Mouse (Mus musculus) 3T3-L1 (cell line): ENCODE measurements at regions not wholly inside any gene's neighbourhood (a gene's known extent, or its start where the extent isn't known, plus 50 kb on each side); places are given as distances from the start of the nearest gene placed in this dataset.
A peak's percentile ranks its signal among the peaks of the same experiment; 100 is the strongest.

Experiments
- DNase-seq: peaks from one replicate; pipeline ENCODE4 v3.0.0-alpha.2; 2015; ENCODE audit warnings: low read depth, low spot score

DNA sequence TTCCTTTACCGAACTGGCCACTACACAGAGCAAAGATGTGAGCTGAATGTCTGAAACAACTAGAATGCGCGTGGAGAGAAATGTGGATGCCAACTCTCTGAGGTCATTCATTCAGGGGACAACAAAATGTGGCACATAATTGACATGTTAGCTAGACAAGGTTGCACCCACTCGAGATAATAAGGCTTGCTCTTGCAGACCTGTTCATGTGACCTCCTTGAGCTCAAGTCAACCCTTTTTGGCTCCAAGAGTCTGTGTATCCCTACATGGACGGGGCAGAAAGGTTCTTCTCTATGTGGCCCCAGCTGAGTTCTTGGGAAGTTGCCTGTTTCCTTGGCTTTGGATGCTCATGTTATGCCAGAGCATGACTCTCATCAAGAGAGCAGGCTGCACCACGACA is 383.0 kb upstream of the Mgmt start:
- no peak for DNase-seq

DNA sequence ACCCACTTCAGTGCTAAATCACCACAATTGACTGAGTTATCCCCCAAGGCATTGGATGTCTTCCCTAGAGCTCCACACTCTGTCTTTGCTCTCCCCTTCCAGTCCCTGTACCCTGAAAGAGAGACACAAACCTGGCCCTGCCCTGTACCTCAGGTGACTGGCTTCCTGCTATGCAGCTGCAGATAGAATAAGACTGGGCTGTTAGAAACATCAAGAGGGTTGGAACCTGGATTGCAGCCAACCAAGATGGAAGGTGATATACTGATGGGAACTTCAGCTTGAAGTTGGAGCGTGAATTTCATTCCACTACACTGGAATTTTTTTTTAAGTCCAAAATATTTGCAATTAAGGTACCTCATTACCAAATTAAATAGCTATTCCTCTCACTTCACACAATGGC is 379.0 kb upstream of the Mgmt start:
- no peak for DNase-seq

DNA sequence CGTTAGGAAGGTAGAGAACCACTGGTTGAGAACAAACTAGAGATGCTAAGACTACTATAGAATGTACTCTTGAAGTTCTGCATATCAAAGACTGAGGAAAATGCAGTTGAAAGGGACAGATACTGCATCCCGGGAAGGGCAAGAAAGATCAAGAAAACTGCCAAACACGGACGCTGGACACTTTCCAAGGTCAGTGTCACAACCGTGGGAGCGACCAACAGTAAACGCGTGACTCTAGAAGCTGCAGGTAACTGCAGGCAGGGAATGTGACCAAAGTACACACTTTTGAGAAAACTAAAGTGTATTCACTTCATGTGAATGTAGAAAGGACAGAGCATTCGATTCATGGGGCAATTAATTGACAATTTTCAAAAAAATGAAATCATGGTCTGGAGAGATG is 368.6 kb upstream of the Mgmt start:
- DNase-seq = no peak

DNA sequence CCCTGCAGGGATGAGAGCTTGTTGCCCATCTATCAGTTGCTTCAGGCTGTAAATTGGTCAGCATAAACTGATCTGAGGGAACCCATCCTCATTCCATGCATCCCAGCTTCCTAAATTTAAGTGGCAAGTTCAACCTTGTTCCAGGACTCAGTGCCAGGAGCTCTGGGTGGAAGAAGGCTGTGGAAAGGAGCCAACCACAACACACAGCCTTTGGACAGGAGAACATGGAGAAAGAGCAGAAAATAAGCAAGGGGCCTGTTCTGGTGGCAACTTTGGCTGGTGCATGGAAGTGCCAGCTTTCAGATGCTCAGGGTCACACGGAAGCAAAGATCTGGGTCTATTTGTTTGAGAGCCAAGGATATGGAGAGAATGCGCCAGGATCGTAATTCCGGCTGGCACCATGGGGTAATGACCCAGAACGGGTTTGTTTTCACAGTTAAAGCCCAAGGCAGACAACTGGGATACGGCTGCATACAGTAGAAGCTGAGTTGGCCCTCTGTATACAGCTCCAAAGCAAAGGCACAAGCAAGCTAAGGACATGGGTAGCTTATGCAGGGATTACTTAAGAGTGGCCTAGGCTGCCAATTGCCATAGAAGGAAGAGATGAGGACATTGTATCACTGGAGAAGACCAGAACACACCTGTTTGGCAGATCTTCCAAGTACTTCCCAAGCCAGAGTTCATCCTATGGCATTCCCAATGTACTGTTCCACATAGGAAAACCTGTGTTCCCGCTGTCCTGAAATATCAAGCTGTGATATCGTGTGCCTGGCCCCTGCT is 364.2 kb upstream of the Mgmt start:
- DNase-seq = no peak

DNA sequence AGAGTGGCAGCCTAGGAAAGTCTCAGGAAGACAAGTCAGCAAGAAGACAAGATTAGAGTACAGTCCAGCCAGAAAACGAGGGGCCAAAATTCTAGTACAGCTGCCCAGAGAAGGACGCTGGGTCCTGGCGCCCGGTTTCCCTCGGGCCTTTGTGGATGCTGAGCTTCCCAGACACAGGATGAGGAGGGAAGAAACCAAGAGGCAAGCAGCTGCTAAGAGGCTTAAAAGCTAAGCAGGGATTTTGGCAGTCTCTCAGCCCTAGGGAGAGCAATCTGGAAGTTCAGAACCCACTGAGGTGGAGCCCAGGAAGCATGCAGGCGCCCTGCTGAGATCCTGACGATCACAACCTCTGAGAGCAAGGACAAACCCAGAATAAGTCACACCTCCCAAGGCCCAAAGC is 363.1 kb upstream of the Mgmt start:
- no peak for DNase-seq

DNA sequence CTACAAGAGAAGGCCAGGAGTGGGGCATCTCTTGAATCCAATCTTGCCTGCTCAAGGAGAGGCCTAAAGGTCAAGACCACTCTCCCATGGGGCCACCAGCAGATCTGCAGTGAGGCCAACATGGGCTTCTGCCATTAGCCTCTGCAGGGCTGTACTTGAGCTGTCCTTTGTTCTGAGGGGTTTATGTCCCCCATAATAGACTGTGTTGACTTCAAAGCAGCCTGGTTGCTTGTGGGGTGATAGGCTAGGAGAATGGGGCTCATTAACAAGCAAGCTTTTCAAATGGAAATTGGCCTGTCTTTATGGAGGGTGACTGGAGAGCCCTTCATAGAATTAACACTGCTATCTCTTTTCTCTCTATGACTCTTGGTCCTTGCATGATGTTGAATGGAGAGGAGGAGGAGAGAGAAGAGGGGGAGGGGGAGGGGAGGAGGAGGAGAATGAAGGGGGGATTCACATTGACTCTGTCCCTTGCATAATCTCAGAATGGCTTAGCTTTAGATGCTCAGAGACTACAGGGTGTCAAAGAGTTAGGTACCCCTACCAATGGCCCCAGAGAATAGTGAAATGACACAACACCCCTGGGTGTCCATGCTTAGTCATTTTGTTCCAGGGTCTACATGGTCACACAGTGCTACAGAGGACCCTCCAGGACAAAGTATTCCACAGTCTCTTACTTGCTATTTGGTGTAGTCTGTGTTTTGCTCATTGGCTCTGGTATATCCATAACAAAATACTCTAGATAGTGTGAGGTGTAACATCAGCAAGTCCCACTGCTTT is 352.3 kb upstream of the Mgmt start:
- no peak for DNase-seq

DNA sequence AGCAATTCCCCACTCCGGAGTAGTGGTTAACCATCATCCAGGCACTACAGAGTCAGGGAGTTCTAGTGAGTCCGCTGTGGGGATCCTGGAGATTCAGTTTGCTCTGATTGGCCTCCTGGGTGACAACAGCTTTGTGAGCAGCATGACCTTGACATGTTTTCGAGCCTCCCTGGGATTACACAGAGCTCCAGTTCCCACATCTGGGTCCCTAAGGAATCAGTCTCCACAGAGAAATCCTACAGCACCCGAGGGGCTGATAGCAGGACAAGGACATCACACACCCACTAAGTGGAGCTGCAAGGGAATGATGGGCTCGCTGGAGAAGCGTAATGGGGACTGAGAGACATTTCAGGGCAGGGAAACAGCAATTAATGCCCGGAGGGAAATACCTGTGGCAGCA is 351.5 kb upstream of the Mgmt start:
- no peak for DNase-seq

DNA sequence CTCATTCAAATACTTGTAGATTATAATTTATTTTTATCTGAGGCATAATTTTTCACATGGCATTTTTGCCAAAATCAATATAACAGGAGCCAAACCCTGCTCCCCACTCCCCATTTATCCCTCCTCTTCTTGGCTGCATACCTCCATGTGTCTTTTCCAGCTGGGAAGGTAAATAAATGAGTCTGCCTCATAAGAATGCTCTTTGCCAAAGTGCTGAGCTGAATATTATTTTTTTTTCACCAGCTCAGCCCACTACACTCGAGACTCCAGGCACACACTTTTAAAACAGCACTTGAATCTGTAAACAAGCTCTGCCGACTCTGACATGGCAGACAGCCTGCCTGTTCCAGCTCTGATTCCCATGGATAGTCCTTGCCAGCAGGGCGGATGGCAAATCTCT is 346.6 kb upstream of the Mgmt start:
- no peak for DNase-seq

DNA sequence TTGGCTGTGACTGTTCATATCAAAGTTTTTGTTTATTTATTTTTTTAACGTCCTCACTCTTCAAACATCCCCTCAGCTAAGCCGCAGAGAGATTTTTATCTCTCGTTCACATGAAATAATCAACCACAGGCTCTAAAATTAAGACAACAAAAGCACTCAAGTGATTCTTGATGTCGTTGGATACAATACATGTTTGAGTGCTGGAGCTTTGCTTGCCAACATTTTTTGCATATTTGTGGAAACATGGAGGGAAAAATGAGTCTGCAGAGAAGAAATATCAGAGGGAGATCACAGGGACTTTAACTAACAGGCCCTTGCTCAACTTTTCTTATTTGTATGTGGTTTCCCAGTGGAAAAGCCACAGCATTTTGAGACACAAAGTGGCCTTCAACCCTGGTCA is 338.0 kb upstream of the Mgmt start:
- peak; percentile 1 for DNase-seq

DNA sequence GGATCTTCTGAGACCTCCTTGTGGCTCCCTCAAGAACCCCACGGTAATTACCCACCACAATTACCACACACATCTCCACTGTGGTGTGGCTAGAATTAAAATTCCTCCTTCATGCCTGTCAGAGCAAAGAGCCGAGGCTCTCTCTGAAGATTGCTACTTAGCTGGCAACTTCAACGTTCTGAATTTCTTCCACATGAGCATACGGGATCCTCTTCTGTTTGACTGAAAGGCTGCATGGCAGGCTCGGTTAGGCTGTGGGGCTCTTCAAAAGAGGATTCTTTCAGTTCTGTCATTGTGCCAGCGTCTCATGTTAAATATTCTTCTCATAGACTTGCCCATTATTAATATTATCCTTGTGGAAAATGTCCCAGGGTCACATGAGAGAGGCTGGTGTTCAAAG is 334.9 kb upstream of the Mgmt start:
- DNase-seq = no peak

DNA sequence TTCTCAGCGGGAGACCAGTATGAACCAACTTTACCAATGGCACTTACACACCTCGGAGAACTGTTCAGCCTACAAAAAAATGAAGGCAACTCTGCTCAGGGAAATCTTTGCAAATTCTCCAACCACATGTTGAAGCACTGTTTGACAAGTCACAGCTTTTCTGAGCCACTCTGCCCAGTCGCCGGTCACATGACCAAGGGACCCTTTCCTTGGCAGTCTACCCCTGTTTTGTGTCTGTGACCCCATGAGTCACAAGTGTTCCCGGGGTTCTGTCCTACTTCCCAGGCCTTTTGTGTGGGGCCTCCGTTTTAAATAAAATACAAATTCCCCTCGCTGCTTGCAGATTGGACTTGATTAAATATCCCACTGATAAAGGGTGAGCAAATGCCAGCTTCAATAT is 323.5 kb upstream of the Mgmt start:
- DNase-seq = no peak

DNA sequence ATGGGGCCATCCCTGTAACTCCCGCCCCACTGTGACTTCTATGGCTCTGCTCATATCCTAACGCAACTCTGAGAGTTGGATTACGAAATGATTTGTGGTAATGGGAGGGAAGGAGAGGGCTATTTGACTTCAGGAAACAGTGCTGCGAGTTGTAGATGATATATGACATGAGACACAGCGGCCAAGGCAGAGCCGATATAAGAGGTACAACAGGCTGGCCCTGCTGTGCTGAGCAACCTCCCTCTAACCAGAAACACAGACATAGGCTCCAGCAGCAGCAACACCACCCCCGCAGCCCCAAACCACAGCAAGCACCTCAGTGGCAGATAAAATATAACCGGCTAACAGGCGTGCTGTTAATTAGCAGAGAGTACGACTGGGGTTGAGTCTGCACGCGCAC is 312.5 kb upstream of the Mgmt start:
- no peak for DNase-seq

DNA sequence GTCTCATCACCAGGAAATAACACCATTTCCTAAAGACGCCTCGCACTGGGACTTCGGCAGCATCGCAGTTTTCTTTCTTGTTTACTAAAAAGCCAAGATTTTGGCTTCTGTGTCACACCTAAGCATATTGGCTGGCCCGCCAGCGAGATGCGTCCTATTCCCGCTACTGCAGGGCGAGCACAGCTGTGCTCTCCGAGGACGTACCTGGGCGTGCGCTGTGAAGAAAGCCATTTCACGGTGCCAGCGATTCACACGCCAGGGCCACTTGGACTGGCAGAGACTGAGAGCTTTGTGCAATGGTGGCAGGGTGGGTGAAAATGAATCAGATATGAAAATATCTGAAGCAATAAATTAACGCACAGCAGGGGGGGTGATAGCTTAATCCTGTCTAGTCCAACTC is 310.1 kb upstream of the Mgmt start:
- DNase-seq = no peak

DNA sequence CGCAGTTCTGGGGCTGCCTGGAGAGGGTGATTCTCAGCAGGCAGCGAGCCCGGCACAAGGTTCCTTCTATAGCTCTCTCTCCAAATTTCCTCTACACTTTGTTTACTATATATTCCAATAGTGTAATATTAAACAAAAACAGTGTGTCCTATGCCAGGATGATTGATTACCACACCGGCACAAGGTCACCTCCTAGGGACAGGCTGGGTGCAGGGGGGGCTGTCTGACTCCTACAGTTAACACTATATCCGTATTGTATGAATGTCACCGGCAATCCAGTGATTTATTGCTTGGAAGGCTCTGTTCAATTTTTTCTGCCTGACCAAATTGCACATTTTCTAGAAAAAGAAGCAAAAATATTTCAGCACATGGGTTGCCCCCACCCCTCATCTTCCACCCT is 305.9 kb upstream of the Mgmt start:
- no peak for DNase-seq

DNA sequence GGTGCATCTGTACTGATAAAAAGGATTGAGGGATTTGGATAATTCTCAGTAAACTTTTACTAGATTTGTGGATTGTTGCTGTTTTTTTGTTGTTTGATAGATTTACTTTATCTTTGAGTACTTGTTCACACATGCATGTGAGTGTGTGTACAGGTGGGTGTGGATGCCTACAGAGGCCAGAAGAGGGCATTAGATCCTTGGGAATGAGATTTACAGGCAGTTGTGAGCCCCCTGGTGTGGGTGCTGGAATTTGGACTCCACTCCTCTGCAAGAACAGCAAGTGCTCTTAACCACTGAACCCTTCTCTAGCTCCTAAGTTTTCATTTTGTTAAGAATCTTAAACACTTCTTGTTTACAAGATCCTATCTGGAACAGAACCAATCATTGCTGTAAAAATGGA is 303.5 kb upstream of the Mgmt start:
- no peak for DNase-seq

DNA sequence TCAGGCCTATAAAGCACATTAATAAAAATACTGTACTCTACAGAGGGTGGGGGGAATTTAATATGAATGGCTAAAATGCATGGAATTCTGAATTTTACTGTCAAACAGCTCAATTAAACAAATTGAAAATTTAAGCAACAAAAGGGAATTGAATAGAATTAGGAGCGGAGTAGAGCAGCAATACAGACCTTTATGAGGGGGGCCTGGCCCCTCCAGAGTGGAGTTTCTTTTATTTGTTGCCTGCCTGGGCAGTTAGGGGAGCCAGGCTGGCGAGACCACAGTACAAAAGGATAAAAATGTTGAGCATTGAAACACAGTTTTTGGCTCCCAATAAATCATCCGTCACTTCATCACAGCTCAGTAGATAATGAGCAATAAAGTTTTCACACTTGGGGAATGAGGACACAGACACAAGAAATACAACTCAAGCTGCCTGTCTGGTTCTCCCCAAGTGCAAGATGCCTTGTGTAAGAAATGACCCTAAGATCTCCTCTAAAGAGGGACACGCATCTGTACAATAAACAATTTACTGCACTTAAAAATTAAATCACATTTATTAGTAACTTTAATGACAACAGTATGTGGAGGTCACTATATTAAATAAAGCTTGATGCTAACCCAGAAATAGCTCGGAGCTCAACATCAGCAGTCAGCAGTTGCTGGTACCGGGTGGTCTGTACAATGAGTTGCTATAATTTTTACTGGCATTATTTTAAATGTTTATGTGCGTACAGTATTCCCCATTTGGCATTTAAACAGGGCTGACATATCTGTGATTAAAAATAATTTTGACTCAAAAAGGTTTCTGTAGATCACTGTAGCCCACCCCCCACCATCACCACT is 286.9 kb upstream of the Mgmt start:
- DNase-seq = no peak

DNA sequence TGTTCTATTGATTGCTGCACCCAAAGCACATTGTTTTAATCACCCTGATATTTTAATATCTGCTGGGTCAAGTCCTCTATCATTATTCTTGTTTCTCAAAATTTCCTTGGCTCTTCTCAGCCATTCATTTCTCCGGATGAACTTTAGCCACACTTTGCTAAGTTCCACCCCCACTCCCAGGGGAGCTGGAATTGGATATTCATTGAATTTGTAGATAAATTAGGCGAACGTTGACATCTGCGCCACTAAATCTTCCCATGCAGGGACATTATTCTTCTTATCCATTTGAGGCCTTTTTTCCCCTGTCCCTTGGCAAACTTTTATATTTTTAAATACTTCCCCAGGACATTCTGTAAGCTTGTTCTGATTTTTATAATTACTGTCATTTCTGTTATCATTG is 280.9 kb upstream of the Mgmt start:
- no peak for DNase-seq

DNA sequence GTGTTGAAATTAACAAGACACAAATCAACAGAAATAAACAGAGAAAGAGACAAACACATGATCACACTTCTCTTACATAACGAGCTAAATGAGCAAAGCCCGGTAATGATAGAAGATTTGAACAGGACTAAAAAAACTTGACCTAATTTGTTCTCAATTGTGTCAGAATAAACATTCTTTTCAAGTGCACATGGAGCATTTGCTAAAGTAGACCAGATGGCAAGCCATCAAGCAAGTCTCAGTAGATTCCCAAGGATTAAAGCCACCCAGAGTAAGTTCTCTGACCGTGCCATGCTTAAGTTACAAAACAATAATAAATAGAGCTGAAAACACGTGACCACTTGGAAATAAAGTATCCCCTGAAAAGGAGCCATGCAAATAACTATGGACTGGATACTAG is 269.9 kb upstream of the Mgmt start:
- DNase-seq = no peak

DNA sequence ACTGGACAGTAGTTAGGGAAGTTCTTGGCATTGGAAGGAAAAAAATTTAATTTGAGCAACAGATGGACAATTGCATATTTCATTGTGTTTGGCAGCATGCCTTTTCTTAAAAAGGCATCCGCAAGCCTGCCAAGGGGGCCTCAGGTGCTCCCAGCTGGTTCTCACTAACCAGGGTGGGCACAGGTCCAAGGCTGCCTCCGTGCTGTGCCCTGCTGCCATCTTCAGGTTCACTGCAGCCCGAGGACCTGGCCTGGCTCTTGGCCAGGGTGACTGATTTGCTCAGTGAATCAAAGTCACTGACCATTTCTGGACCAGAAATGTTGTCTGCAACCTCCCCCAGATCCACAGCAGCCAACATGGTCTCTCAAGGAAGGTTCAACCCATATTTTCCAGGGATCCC is 263.3 kb upstream of the Mgmt start:
- no peak for DNase-seq

DNA sequence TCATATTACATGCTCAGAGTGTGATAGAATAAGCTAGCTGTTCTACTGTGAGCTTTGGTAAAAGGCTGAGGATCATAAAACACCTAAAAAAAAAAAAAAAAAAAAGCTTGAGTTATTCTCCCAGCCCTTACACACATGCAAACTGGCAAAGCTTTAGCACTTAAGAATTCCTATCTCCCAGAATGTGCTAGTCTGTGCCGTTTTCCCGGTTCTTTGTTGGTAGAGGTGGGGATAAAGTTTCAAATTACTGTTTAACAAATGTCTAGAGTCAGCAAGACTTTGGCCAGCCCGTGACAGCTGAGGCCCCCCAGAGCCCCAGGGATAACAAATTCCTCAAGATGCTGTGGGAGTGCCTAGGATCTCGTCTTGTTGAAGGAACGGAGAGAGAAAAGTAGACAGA is 254.3 kb upstream of the Mgmt start:
- DNase-seq = no peak

DNA sequence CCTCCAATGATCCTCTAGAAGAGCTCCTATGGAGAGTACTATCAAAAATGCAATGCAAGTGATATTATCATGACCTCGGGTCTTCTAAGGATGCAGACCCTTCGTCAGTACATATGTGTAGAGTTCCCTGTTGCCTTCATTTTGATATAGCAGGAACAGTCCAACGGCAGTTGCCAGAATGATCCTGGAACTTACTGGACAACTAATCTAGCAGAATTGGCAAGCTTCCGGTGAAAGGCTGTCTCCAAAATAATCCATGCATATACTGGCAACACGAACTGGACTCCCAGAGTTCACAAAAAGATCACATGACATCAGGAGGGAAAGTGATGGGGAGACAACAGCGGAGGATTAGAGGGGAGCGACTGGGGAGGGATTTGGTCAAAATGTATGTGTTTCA is 253.6 kb upstream of the Mgmt start:
- no peak for DNase-seq

DNA sequence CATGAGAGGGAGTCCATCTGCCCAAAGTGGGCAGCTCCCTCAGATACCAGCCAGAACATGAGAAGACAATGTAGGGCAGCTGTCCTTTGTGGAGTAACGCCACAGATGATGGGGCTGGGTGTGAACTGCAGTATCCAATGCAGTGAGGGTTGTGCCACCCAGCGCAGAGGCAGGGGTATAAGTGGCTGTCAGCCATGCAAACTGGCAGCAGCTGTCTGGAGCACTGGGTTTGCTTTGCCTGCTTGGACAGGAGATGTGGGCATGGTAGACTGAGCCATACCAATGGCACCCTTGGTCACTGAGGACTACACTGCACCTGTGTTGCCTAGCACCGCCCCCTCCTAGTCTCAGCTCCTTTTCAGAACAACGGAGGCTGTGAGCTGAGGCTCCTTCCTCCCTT is 244.6 kb upstream of the Mgmt start:
- DNase-seq = no peak

DNA sequence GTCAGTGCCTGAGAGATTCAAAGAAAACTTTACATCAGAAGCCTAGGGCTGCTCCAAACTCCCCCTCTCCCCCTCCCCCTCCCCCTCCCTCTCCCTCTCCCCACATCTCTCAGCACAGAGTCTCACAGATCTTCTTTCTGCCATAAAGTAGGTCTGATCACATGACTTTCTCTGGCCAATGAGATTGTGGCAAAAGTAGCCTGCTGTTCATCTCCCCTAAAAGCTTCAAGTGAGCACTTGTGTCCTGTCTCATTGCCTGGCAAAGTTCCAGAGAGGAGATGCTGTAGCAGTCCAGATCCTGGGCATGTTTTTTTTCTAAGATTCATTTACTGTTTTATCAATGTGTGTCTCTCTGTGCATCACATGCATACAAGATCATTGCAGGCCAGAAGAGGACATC is 234.5 kb upstream of the Mgmt start:
- DNase-seq = no peak
